Mouse (Mus musculus) thymus, adult 2 months (tissue): ENCODE data around the gene Epyc. TPM values are rescaled to one million over a fixed set of nuclear protein-coding genes. Genes with fewer than 3 reads are reported as not detected.

Source experiments
- DNase-seq: peaks from one replicate; pipeline ENCODE4 v3.0.0; 2021
- H3K27ac ChIP-seq: fragments of 200-500 bp; 2 replicates; pipeline ENCODE4 v1.5.1; 2012; ENCODE audit warnings: low read length, control low read depth; ENCODE audit not compliant: control insufficient read depth, insufficient read depth
- H3K27me3 ChIP-seq: fragments of 200-500 bp; 2 replicates; pipeline ENCODE4 v1.6.1; 2012; ENCODE audit warnings: mild to moderate bottlenecking, low read length, moderate library complexity, mixed read lengths; ENCODE audit not compliant: control insufficient read depth, insufficient read depth
- H3K36me3 ChIP-seq: fragments of 200-500 bp; 2 replicates; pipeline ENCODE4 v1.6.1; 2012; ENCODE audit warnings: mild to moderate bottlenecking, low read length, moderate library complexity; ENCODE audit not compliant: control insufficient read depth, insufficient read depth
- H3K4me1 ChIP-seq: fragments of 200-500 bp; replicated peaks from 2 replicates; pipeline ENCODE4 v1.6.1; 2012; ENCODE audit warnings: low read length; ENCODE audit not compliant: control insufficient read depth, insufficient read depth
- H3K4me3 ChIP-seq: fragments of 200-500 bp; 2 replicates; pipeline ENCODE4 v1.5.1; 2012; ENCODE audit warnings: mild to moderate bottlenecking, low read length, control low read depth, moderate library complexity; ENCODE audit not compliant: control insufficient read depth, insufficient read depth
- CTCF ChIP-seq: fragments of 200-500 bp; IDR thresholded peaks from 2 replicates; pipeline ENCODE4 v1.5.1; 2012; ENCODE audit warnings: mild to moderate bottlenecking, control low read depth, low read length, moderate library complexity, borderline replicate concordance; ENCODE audit not compliant: control insufficient read depth, poor library complexity, insufficient read depth; ENCODE audit errors: extremely low read depth
- POLR2A ChIP-seq: fragments of 200-500 bp; IDR thresholded peaks from 2 replicates; pipeline ENCODE4 v1.6.1; 2012; ENCODE audit warnings: mild to moderate bottlenecking, low read length, control low read depth, moderate library complexity; ENCODE audit not compliant: control insufficient read depth, poor library complexity, insufficient read depth; ENCODE audit errors: extremely low read depth
- WGBS: fragments of 180-500 bp; shearing (Covaris S2); methylation state at CpG from one replicate; pipeline ENCODE4 v1.1.7; 2018; 5-methylcytosine and 5-hydroxymethylcytosine counted together
- polyA plus RNA-seq: library from polyadenylated mRNA; depleted of rRNA; stranded (reverse); fragments of >200 nt; gene quantifications from 2 replicates; pipeline ENCODE4 v1.2.3, GENCODE M21; 2012; rRNA removed

Gene Epyc
- 0.38 and 0.42 TPM in 2 replicates for polyA plus RNA-seq

- no peak for DNase-seq
- no peak for TF ChIP-seq CTCF
- no peak for TF ChIP-seq POLR2A
- Histone ChIP-seq H3K4me3 (no peak within 1 kb of the TSS), H3K36me3 (no peaks in the 10 kb centered on the region), H3K27ac (no peak within 1 kb of the TSS), H3K27me3 (no peaks in the 10 kb centered on the region), H3K4me1 (no peaks in the 10 kb centered on the region)
- WGBS, result 91% methylated on average over 2 of the region's 2 CpGs
Measured at GRCm38 (mm10) chr10:97643768-97644167, at the start of gene Epyc. TSS of gene Epyc (plus strand) at chr10:97644068.

- no peaks in the 10 kb centered on the region for H3K36me3 ChIP-seq
- TF ChIP-seq POLR2A, result no peak
- TF ChIP-seq CTCF, result no peak
- H3K4me1 ChIP-seq, result no peaks in the 10 kb centered on the region
- no peaks in the 10 kb centered on the region for H3K27me3 ChIP-seq
- DNase-seq, result no peak
- no peak overlapping the region for H3K27ac ChIP-seq
- H3K4me3 ChIP-seq, result no peak overlapping the region
- WGBS, result 88% methylated on average over 1 of the region's 1 CpGs
Measured at GRCm38 (mm10) chr10:97595680-97596079, 48.2 kb upstream of the Epyc start.

- no peaks in the 10 kb centered on the region for H3K27me3 ChIP-seq
- no peak overlapping the region for H3K4me3 ChIP-seq
- DNase-seq, result no peak
- H3K4me1 ChIP-seq, result no peaks in the 10 kb centered on the region
- no peak overlapping the region for H3K27ac ChIP-seq
- no peak for TF ChIP-seq CTCF
- TF ChIP-seq POLR2A, result no peak
- no peaks in the 10 kb centered on the region for H3K36me3 ChIP-seq
- 70% methylated on average over 4 of the region's 4 CpGs for WGBS
Measured at GRCm38 (mm10) chr10:97601744-97602143, 42.1 kb upstream of the Epyc start.

- Histone ChIP-seq H3K27ac (no peak overlapping the region), H3K4me3 (no peak overlapping the region), H3K4me1 (no peaks in the 10 kb centered on the region), H3K36me3 (no peaks in the 10 kb centered on the region), H3K27me3 (no peaks in the 10 kb centered on the region)
- no peak for DNase-seq
- TF ChIP-seq POLR2A (no peak), CTCF (no peak)
Measured at GRCm38 (mm10) chr10:97603256-97603655, 40.6 kb upstream of the Epyc start.

GRCm38 (mm10) chr10:97606579-97606978, 37.3 kb upstream of the Epyc start, which contains the start of gene Kera:
TSS of gene Kera (plus strand) at chr10:97606879.
- Histone ChIP-seq H3K27me3 (no peaks in the 10 kb centered on the region), H3K36me3 (no peaks in the 10 kb centered on the region), H3K4me1 (no peaks in the 10 kb centered on the region), H3K4me3 (no peak within 1 kb of the TSS), H3K27ac (no peak within 1 kb of the TSS)
- TF ChIP-seq CTCF (no peak), POLR2A (no peak)
- 77% methylated on average over 2 of the region's 2 CpGs for WGBS
- no peak for DNase-seq

- TF ChIP-seq POLR2A (no peak), CTCF (no peak)
- no peak overlapping the region for H3K27ac ChIP-seq
- DNase-seq, result no peak
- no peaks in the 10 kb centered on the region for H3K36me3 ChIP-seq
- 96% methylated on average over 1 of the region's 1 CpGs for WGBS
- H3K4me3 ChIP-seq, result no peak overlapping the region
- H3K4me1 ChIP-seq, result no peaks in the 10 kb centered on the region
- H3K27me3 ChIP-seq, result no peaks in the 10 kb centered on the region
Measured at GRCm38 (mm10) chr10:97622328-97622727, 21.5 kb upstream of the Epyc start.

GRCm38 (mm10) chr10:97624381-97624780, 19.5 kb upstream of the Epyc start:
- Histone ChIP-seq H3K27me3 (no peaks in the 10 kb centered on the region), H3K4me3 (no peak overlapping the region), H3K27ac (no peak overlapping the region), H3K4me1 (no peaks in the 10 kb centered on the region), H3K36me3 (no peaks in the 10 kb centered on the region)
- WGBS, result 94% methylated on average over 2 of the region's 2 CpGs
- no peak for DNase-seq
- TF ChIP-seq POLR2A, result no peak
- no peak for TF ChIP-seq CTCF
